Mouse (Mus musculus) skeletal muscle tissue, adult 2 months (tissue): ENCODE measurements around the gene Irs2.

Experiments used
- DNase-seq: peaks from one replicate; pipeline ENCODE4 v3.0.0-alpha.2; 2012; ENCODE audit warnings: low read depth, low spot score

The Irs2 gene

GRCm38 (mm10) chr8:10952706-10953105 lies 55.6 kb downstream of the Irs2 start:
- no peak for DNase-seq

- DNase-seq: no peak
Measured at GRCm38 (mm10) chr8:10952235-10952634, 56.0 kb downstream of the Irs2 start.

GRCm38 (mm10) chr8:10951567-10951966 lies 56.7 kb downstream of the Irs2 start:
- DNase-seq: no peak

- DNase-seq: peak; percentile 94
Measured at GRCm38 (mm10) chr8:10945939-10946740, 62.1 kb downstream of the Irs2 start.

- DNase-seq: no peak
Measured at GRCm38 (mm10) chr8:10945490-10945889, 62.8 kb downstream of the Irs2 start.

GRCm38 (mm10) chr8:10943314-10944060 lies 64.8 kb downstream of the Irs2 start:
- no peak for DNase-seq

GRCm38 (mm10) chr8:10939883-10940282 lies 68.4 kb downstream of the Irs2 start:
- DNase-seq: no peak

GRCm38 (mm10) chr8:10939210-10939782 lies 69.0 kb downstream of the Irs2 start:
- DNase-seq: no peak

- DNase-seq: no peak
Measured at GRCm38 (mm10) chr8:10938284-10938683, 70.0 kb downstream of the Irs2 start.

GRCm38 (mm10) chr8:10936646-10937045 lies 71.6 kb downstream of the Irs2 start:
- no peak for DNase-seq

- peak; percentile 49 for DNase-seq
Measured at GRCm38 (mm10) chr8:10935231-10935630, 73.0 kb downstream of the Irs2 start.
